Mouse (Mus musculus): ENCODE results near the gene Krt36.

GRCm38 (mm10) chr11:100135731-100136130 is 30.3 kb upstream of the Krt36 start, which contains the start of gene Krt15:
- TF ChIP-seq CTCF (IDR thresholded peaks at IDR 0.05; ENCODE audit: low read depth) (no peak), EP300 (IDR thresholded peaks at IDR 0.05; ENCODE audit: low read depth) (no peak)

Measured in heart, postnatal 0 days (tissue).